Mouse (Mus musculus) intestine, embryonic 15.5 days (tissue): ENCODE data around the gene Clasrp. TPM values are rescaled to one million over a fixed set of nuclear protein-coding genes. Genes with fewer than 3 reads are reported as not detected.
A peak's percentile ranks its signal among the peaks of the same experiment; 100 is the strongest.

Experiments used
- ATAC-seq: fragments of 200-750 bp; cut with Nextera tagmentation; 2 replicates; pipeline ENCODE4 v1.8.0; 2017; ENCODE audit warnings: moderate TSS enrichment, moderate library complexity
- H3K27ac ChIP-seq: fragments of 300-500 bp; sonication (generic); 2 replicates; pipeline ENCODE4 v1.5.1; 2015; ENCODE audit warnings: mild to moderate bottlenecking, inconsistent platforms
- H3K27me3 ChIP-seq: fragments of 300-500 bp; sonication (generic); replicated peaks from 2 replicates; pipeline ENCODE4 v1.6.1; 2015; ENCODE audit warnings: inconsistent platforms
- H3K36me3 ChIP-seq: fragments of 300-500 bp; sonication (generic); 2 replicates; pipeline ENCODE4 v1.6.1; 2015; ENCODE audit warnings: inconsistent platforms
- H3K4me1 ChIP-seq: fragments of 300-500 bp; sonication (generic); replicated peaks from 2 replicates; pipeline ENCODE4 v1.6.1; 2015; ENCODE audit warnings: inconsistent platforms
- H3K4me2 ChIP-seq: fragments of 300-500 bp; sonication (generic); replicated peaks from 2 replicates; pipeline ENCODE4 v1.6.1; 2015; ENCODE audit warnings: mild to moderate bottlenecking, inconsistent platforms
- H3K4me3 ChIP-seq: fragments of 300-500 bp; sonication (generic); replicated peaks from 2 replicates; pipeline ENCODE4 v1.5.1; 2015; ENCODE audit warnings: inconsistent platforms
- H3K9ac ChIP-seq: fragments of 300-500 bp; sonication (generic); 2 replicates; pipeline ENCODE4 v1.6.1; 2015; ENCODE audit warnings: inconsistent platforms
- H3K9me3 ChIP-seq: fragments of 300-500 bp; sonication (generic); 2 replicates; pipeline ENCODE4 v1.6.1; 2016; ENCODE audit warnings: inconsistent platforms
- WGBS: fragments of 180-500 bp; shearing (Covaris S2); methylation state at CpG from one replicate; pipeline ENCODE4 v1.1.7; 2015; 5-methylcytosine and 5-hydroxymethylcytosine counted together
- polyA plus RNA-seq: library from polyadenylated mRNA; unstranded; fragments of >200 nt; fragmentation: Nextera tagmentation; extraction: Ambion mirVana; gene quantifications from 2 replicates; pipeline ENCODE4 v1.2.1, GENCODE M21; 2015

The Clasrp gene
- polyA plus RNA-seq, 1 experiment from 2014 or later = 38.3 TPM

- no peak for ATAC-seq
- Histone ChIP-seq H3K4me3 (no peak overlapping the region), H3K4me2 (no peak overlapping the region), H3K27me3 (peaks cover 17% of the 10 kb centered on the region), H3K9ac (no peak overlapping the region), H3K4me1 (peaks cover 32% of the 10 kb centered on the region), H3K27ac (no peak overlapping the region), H3K36me3 (peaks cover 6% of the 10 kb centered on the region; the same call in 1 of the 2 replicates), H3K9me3 (no peaks in the 10 kb centered on the region)
- WGBS = 58% methylated on average over 3 of the region's 3 CpGs
Measured at GRCm38 (mm10) chr7:19575559-19575958, 28.7 kb downstream of the Clasrp start.

- H3K4me3 ChIP-seq = peak overlapping the region; percentile 64
- H3K9ac ChIP-seq = peak overlapping the region; percentile 69
- ATAC-seq = peak; percentile 19
- peaks cover 17% of the 10 kb centered on the region for H3K27me3 ChIP-seq
- peaks cover 32% of the 10 kb centered on the region for H3K4me1 ChIP-seq
- peaks cover 13% of the 10 kb centered on the region for H3K36me3 ChIP-seq
- H3K27ac ChIP-seq = peak overlapping the region; percentile 81
- no peaks in the 10 kb centered on the region for H3K9me3 ChIP-seq
- WGBS = 15% methylated on average over 16 of the region's 16 CpGs
- peak overlapping the region; percentile 89 for H3K4me2 ChIP-seq
Measured at GRCm38 (mm10) chr7:19573776-19574140, 30.5 kb downstream of the Clasrp start.

- no peaks in the 10 kb centered on the region for H3K9me3 ChIP-seq
- peaks cover 32% of the 10 kb centered on the region for H3K4me1 ChIP-seq
- peak overlapping the region; percentile 69 for H3K9ac ChIP-seq
- peaks cover 16% of the 10 kb centered on the region for H3K27me3 ChIP-seq
- H3K27ac ChIP-seq = peak overlapping the region; percentile 81
- under 1% methylated on average over 53 of the region's 53 CpGs for WGBS
- peaks cover 13% of the 10 kb centered on the region for H3K36me3 ChIP-seq
- peak overlapping the region; percentile 64 for H3K4me3 ChIP-seq
- H3K4me2 ChIP-seq = peak overlapping the region; percentile 89
- ATAC-seq = peak; percentile 91
Measured at GRCm38 (mm10) chr7:19572926-19573775, 31.1 kb downstream of the Clasrp start.

DNA sequence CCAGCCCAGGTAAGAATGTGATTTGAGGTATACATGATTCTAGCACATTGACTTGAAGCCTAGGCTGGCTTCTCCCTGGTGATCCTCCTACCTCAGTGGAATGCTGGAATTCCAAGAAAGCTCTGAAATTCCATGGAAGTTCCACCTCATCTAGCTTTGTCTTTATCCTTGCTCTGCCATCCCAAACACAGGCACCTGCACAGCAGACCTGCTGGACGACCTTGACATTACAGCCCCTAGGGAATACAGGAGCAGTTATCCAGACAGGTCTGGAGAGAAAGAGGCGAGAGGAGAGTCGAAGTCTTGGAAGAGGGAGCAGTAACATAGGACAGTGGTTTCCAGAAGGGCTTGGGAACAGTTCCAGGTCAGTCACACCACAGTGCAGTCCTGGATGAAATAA, 34.6 kb downstream of the Clasrp start:
- Histone ChIP-seq H3K4me3 (no peak overlapping the region), H3K27ac (no peak overlapping the region), H3K36me3 (peaks cover 28% of the 10 kb centered on the region), H3K9ac (no peak overlapping the region), H3K9me3 (no peaks in the 10 kb centered on the region), H3K27me3 (no peaks in the 10 kb centered on the region), H3K4me1 (peaks cover 17% of the 10 kb centered on the region), H3K4me2 (no peak overlapping the region)
- no peak for ATAC-seq
- 73% methylated on average over 3 of the region's 3 CpGs for WGBS

- no peaks in the 10 kb centered on the region for H3K9me3 ChIP-seq
- H3K27me3 ChIP-seq = no peaks in the 10 kb centered on the region
- ATAC-seq = no peak
- H3K4me1 ChIP-seq = peaks cover 19% of the 10 kb centered on the region
- H3K4me2 ChIP-seq = no peak overlapping the region
- 91% methylated on average over 8 of the region's 8 CpGs for WGBS
- H3K4me3 ChIP-seq = no peak overlapping the region
- no peak overlapping the region for H3K9ac ChIP-seq
- H3K27ac ChIP-seq = no peak overlapping the region
- peaks cover 32% of the 10 kb centered on the region for H3K36me3 ChIP-seq
Measured at GRCm38 (mm10) chr7:19567426-19567825, 36.9 kb downstream of the Clasrp start.

GRCm38 (mm10) chr7:19565803-19566202, 38.5 kb downstream of the Clasrp start:
- Histone ChIP-seq H3K9ac (no peak overlapping the region), H3K4me2 (no peak overlapping the region), H3K36me3 (peaks cover 32% of the 10 kb centered on the region), H3K4me3 (no peak overlapping the region), H3K4me1 (peaks cover 9% of the 10 kb centered on the region), H3K27ac (no peak overlapping the region), H3K9me3 (no peaks in the 10 kb centered on the region), H3K27me3 (no peaks in the 10 kb centered on the region)
- WGBS = 95% methylated on average over 2 of the region's 2 CpGs
- ATAC-seq = no peak

- H3K27ac ChIP-seq = no peak overlapping the region
- H3K9ac ChIP-seq = no peak overlapping the region
- no peak overlapping the region for H3K4me2 ChIP-seq
- peaks cover 24% of the 10 kb centered on the region for H3K36me3 ChIP-seq
- no peak for ATAC-seq
- 90% methylated on average over 4 of the region's 4 CpGs for WGBS
- no peak overlapping the region for H3K4me3 ChIP-seq
- H3K9me3 ChIP-seq = no peaks in the 10 kb centered on the region
- no peaks in the 10 kb centered on the region for H3K27me3 ChIP-seq
- H3K4me1 ChIP-seq = peaks cover 22% of the 10 kb centered on the region
Measured at GRCm38 (mm10) chr7:19564455-19564854, 39.8 kb downstream of the Clasrp start.

GRCm38 (mm10) chr7:19563884-19564283, 40.4 kb downstream of the Clasrp start:
- H3K4me1 ChIP-seq = peaks cover 26% of the 10 kb centered on the region
- H3K9me3 ChIP-seq = no peaks in the 10 kb centered on the region
- H3K36me3 ChIP-seq = peaks cover 19% of the 10 kb centered on the region
- ATAC-seq = no peak
- H3K27me3 ChIP-seq = no peaks in the 10 kb centered on the region
- no peak overlapping the region for H3K4me2 ChIP-seq
- no peak overlapping the region for H3K27ac ChIP-seq
- H3K9ac ChIP-seq = 0 out of 2 replicates have a peak overlapping the region, but pooled peaks have one; percentile 8
- WGBS = 84% methylated on average over 3 of the region's 3 CpGs
- H3K4me3 ChIP-seq = no peak overlapping the region

DNA sequence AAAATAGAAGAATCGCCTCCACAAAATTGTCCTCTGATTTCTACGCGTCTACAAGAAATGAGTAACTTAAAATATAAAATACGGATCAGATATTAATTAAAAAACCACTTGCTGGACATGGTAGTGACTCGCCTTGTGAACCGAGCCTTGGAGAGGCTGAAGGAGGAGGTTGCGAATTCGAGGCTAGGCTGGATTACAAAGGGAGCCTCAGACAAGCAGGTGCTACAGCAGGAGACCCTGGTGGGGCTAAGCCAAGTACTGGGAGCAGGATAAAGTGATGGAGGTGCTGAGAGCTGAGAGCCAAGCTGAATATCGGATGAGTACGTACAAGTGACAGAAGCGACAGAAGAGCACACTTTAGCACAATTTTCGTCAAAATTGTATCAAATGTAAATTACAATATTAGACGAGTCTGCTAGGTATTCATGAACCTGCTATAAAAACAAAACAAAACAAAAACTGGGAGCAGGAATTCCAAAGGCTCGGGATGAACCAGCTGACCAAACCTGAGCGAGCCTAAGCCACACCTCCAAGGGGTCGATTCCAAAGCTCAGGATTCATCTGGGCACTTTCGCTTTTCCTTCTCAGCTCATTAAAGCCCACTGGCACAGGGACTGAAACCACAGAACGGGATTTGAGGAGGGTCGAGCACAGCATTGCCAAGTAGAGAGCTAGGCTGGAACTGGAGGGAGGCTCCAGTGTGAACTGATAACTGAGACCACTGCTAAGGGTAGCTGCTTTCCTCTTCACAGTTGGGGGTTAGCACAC, 41.5 kb downstream of the Clasrp start, which contains the start of gene Ppp1r37:
Gene Ppp1r37 (minus strand): TSS at position 434 of the 768 bp plus-strand sequence.
- Histone ChIP-seq H3K9me3 (no peaks in the 10 kb centered on the region), H3K27ac (peak within 1 kb of the TSS; percentile 92), H3K9ac (peak within 1 kb of the TSS; percentile 98), H3K27me3 (no peaks in the 10 kb centered on the region), H3K36me3 (peaks cover 19% of the 10 kb centered on the region), H3K4me1 (peaks cover 33% of the 10 kb centered on the region), H3K4me3 (peak within 1 kb of the TSS; percentile 96), H3K4me2 (peak within 1 kb of the TSS; percentile 78)
- WGBS = 2% methylated on average over 19 of the region's 19 CpGs
- ATAC-seq = peak; percentile 39; the same call in 1 of the 2 replicates

DNA sequence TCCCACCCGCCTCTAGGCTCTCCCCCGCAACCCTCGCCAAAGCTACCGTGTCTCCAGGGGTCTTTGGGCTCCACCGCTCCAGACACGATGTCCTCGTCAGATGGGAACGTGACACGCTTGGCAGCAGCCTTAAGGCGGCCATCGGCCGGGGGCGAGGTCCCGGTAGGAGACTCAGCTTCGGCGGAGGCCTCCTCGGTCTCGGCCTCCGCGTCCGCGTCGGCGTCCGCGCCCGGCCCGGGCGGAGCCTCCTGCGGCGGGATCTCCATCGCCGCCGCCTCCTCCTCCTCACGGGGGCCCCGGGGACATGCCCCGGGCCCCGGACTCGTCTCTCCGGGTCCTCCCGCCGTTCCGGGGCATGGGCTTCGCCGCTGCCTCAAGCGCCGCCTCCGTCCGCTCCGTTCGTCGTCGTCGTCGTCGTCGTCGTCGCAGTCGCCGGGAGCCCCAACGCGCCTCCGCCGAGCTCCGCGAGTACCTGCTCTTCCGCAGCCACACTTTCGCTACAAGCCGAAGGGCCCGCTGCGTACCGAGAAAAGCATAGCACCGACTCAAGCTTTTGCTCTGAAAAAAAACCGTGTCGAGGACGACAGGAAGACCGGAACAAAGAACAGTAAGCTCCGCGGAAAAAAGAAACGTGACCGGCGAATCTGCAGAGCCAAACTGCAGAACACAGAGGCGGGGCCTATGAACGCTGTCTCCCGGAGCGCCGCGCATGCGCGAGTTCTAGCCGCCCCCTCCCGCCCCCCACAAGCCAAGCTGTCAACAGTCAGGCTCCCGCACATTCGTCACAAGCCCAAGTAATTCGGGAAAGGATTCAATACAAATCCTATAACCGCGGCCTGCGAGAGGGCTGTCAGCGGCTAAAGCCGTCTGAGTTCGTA, 42.3 kb downstream of the Clasrp start:
- peak; percentile 92 for ATAC-seq
- H3K36me3 ChIP-seq = peaks cover 19% of the 10 kb centered on the region
- under 1% methylated on average over 101 of the region's 102 CpGs for WGBS
- H3K9me3 ChIP-seq = no peaks in the 10 kb centered on the region
- H3K9ac ChIP-seq = peak overlapping the region; percentile 98
- peak overlapping the region; percentile 96 for H3K4me3 ChIP-seq
- no peaks in the 10 kb centered on the region for H3K27me3 ChIP-seq
- peaks cover 40% of the 10 kb centered on the region for H3K4me1 ChIP-seq
- peak overlapping the region; percentile 92 for H3K27ac ChIP-seq
- peak overlapping the region; percentile 78 for H3K4me2 ChIP-seq

DNA sequence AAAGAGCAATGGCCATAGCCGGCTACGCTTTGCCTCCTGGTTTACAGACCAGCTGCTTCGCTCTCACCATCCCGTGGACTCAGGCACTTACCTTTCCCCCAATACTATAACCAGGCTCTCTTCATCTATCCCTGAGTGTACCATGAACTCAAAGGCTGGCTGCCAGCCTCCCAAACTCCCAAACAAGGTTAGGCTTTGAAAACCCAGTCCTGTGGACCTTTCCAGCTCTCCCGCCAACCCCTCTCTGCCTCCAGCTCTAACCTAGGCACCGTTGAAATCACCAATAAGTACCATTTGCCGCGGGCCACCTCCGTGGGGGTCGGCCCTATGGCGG, 42.9 kb downstream of the Clasrp start:
- Histone ChIP-seq H3K4me3 (peak overlapping the region; percentile 96), H3K4me2 (peak overlapping the region; percentile 78), H3K36me3 (peaks cover 16% of the 10 kb centered on the region), H3K9ac (peak overlapping the region; percentile 98), H3K4me1 (peaks cover 45% of the 10 kb centered on the region), H3K27ac (peak overlapping the region; percentile 92), H3K9me3 (no peaks in the 10 kb centered on the region), H3K27me3 (no peaks in the 10 kb centered on the region)
- ATAC-seq = no peak
- WGBS = 0% methylated on average over 11 of the region's 11 CpGs
